Comparison of ENCODE assay signal across 7 mouse cellular contexts in genomic region chr5:36713693-36714092, GRCm38 (mm10). TPM values are rescaled to one million over a fixed set of nuclear protein-coding genes. Genes with fewer than 3 reads are reported as not detected.
DNase-seq lines count a peak whose midpoint lies in the region; ATAC-seq lines count a peak whose summit lies in the region.

No protein-coding gene starts in this region.

- H3K27ac ChIP-seq in kidney, embryonic 15.5 days: peak overlapping the region; percentile 76
- no peak overlapping the region for H3K27ac ChIP-seq in kidney, embryonic 14.5 days (ENCODE audit: low read depth, low read length)
- H3K27ac ChIP-seq in embryonic facial prominence, embryonic 12.5 days: no peak overlapping the region
- H3K27ac ChIP-seq in intestine, embryonic 15.5 days: peak overlapping the region; percentile 89; the same call in 1 of the 2 replicates
- peak overlapping the region; percentile 97 for H3K27ac ChIP-seq in macrophage

- H3K4me3 ChIP-seq in kidney, embryonic 15.5 days (replicated peaks): no peak overlapping the region
- H3K4me3 ChIP-seq in kidney, embryonic 14.5 days (ENCODE audit: low read length): no peak overlapping the region
- no peak overlapping the region for H3K4me3 ChIP-seq in embryonic facial prominence, embryonic 12.5 days
- no peak overlapping the region for H3K4me3 ChIP-seq in intestine, embryonic 15.5 days (replicated peaks)
- no peak overlapping the region for H3K4me3 ChIP-seq in macrophage (ENCODE audit: inconsistent target)

- no peak overlapping the region for H3K4me2 ChIP-seq in kidney, embryonic 15.5 days
- no peak overlapping the region for H3K4me2 ChIP-seq in kidney, embryonic 14.5 days (replicated peaks; ENCODE audit: low read depth, low read length)
- peak overlapping the region; percentile 66; the same call in 1 of the 2 replicates for H3K4me2 ChIP-seq in embryonic facial prominence, embryonic 12.5 days (replicated peaks)
- H3K4me2 ChIP-seq in intestine, embryonic 15.5 days (replicated peaks): 0 out of 2 replicates have a peak overlapping the region, but pooled peaks have one; percentile 71

- 88% methylated on average over 6 of the region's 6 CpGs for WGBS in kidney, embryonic 15.5 days
- 81% methylated on average over 6 of the region's 6 CpGs for WGBS in kidney, embryonic 14.5 days
- 84% methylated on average over 6 of the region's 6 CpGs for WGBS in embryonic facial prominence, embryonic 12.5 days
- WGBS in intestine, embryonic 15.5 days: 67% methylated on average over 6 of the region's 6 CpGs
- 90% methylated on average over 6 of the region's 6 CpGs for WGBS in macrophage (ENCODE audit: missing documents)

- H3K4me1 ChIP-seq in kidney, embryonic 15.5 days: peaks cover 20% of the 10 kb centered on the region
- H3K4me1 ChIP-seq in kidney, embryonic 14.5 days (ENCODE audit: control insufficient read depth, insufficient read depth, low read length): peaks cover 7% of the 10 kb centered on the region; the same call in 1 of the 2 replicates
- H3K4me1 ChIP-seq in embryonic facial prominence, embryonic 12.5 days: peaks cover 10% of the 10 kb centered on the region
- H3K4me1 ChIP-seq in intestine, embryonic 15.5 days (replicated peaks): peaks cover 28% of the 10 kb centered on the region; the same call in 1 of the 2 replicates

- H3K27me3 ChIP-seq in kidney, embryonic 15.5 days: no peaks in the 10 kb centered on the region
- no peaks in the 10 kb centered on the region for H3K27me3 ChIP-seq in kidney, embryonic 14.5 days (ENCODE audit: control insufficient read depth, insufficient read depth, low read length)
- no peaks in the 10 kb centered on the region for H3K27me3 ChIP-seq in embryonic facial prominence, embryonic 12.5 days
- no peaks in the 10 kb centered on the region for H3K27me3 ChIP-seq in intestine, embryonic 15.5 days (replicated peaks)

- peaks cover 4% of the 10 kb centered on the region; the same call in 1 of the 2 replicates for H3K79me2 ChIP-seq in macrophage (ENCODE audit: inconsistent target)

- no peak for ATAC-seq in kidney, embryonic 15.5 days (replicated peaks; ENCODE audit: low FRiP score)
- ATAC-seq in kidney, embryonic 14.5 days (ENCODE audit: low FRiP score, low TSS enrichment): no peak
- no peak for ATAC-seq in embryonic facial prominence, embryonic 12.5 days (ENCODE audit: insufficient number of reproducible peaks, insufficient read depth, low FRiP score, low TSS enrichment)
- ATAC-seq in intestine, embryonic 15.5 days: peak; percentile 18

- H3K9me3 ChIP-seq in kidney, embryonic 15.5 days (replicated peaks): no peaks in the 10 kb centered on the region
- H3K9me3 ChIP-seq in kidney, embryonic 14.5 days (ENCODE audit: control insufficient read depth, low read length): no peaks in the 10 kb centered on the region
- H3K9me3 ChIP-seq in embryonic facial prominence, embryonic 12.5 days: no peaks in the 10 kb centered on the region
- no peaks in the 10 kb centered on the region for H3K9me3 ChIP-seq in intestine, embryonic 15.5 days

- no peak overlapping the region for H3K9ac ChIP-seq in kidney, embryonic 15.5 days
- H3K9ac ChIP-seq in kidney, embryonic 14.5 days (ENCODE audit: low read depth, low read length): no peak overlapping the region
- no peak overlapping the region for H3K9ac ChIP-seq in embryonic facial prominence, embryonic 12.5 days
- H3K9ac ChIP-seq in intestine, embryonic 15.5 days: no peak overlapping the region; the same call in 1 of the 2 replicates

- no peaks in the 10 kb centered on the region for H3K36me3 ChIP-seq in kidney, embryonic 15.5 days
- no peaks in the 10 kb centered on the region for H3K36me3 ChIP-seq in kidney, embryonic 14.5 days (ENCODE audit: control insufficient read depth, insufficient read depth, low read length)
- no peaks in the 10 kb centered on the region for H3K36me3 ChIP-seq in embryonic facial prominence, embryonic 12.5 days
- no peaks in the 10 kb centered on the region for H3K36me3 ChIP-seq in intestine, embryonic 15.5 days
- no peaks in the 10 kb centered on the region for H3K36me3 ChIP-seq in macrophage (ENCODE audit: inconsistent target)

- DNase-seq in retina, postnatal 1 day: no peak
- no peak for DNase-seq in right cerebral cortex, postnatal 4 days

RNA-seq across cellular contexts. Expression of gene D5Ertd579e, which starts 17.9 kb away (rescaled TPM):
- 19.7 and 21.6 TPM in 2 replicates for polyA plus RNA-seq in kidney, embryonic 15.5 days (2015; fragmentation: Nextera tagmentation; extraction: Ambion mirVana)
- 17.7 and 30.7 TPM in 2 replicates for polyA plus RNA-seq in kidney, embryonic 14.5 days (2014; fragmentation: Nextera tagmentation; extraction: Ambion mirVana)
- 27.0 and 28.1 TPM in 2 replicates for polyA plus RNA-seq in embryonic facial prominence, embryonic 12.5 days (2016; fragmentation: Nextera tagmentation; extraction: Ambion mirVana)
- 15.6 and 16.7 TPM in 2 replicates for polyA plus RNA-seq in intestine, embryonic 15.5 days (2015; fragmentation: Nextera tagmentation; extraction: Ambion mirVana)
- total RNA-seq in macrophage (2018; cell fraction: chromatin; rRNA removed): 100 to 1,000 TPM in 22 of 26 experiments, 10 to 100 TPM in 4; 70.8 to 283 (median 183) TPM
- total RNA-seq in macrophage (2018; cell fraction: cytosol; rRNA removed): 10 to 100 TPM; 13.7 to 40.9 (median 24.9) TPM
- 100 to 1,000 TPM in 14 of 26 experiments, 10 to 100 TPM in 12; 49.9 to 175 (median 103) TPM for total RNA-seq in macrophage (2018; cell fraction: nucleus; rRNA removed)
- polyA plus RNA-seq in macrophage (2018): 17.3 to 23.8 TPM (median 23.4 TPM) in 3 replicates

RNA-seq across cellular contexts. Expression of gene Bloc1s4, which starts 34.8 kb away (rescaled TPM):
- polyA plus RNA-seq in kidney, embryonic 15.5 days (2015; fragmentation: Nextera tagmentation; extraction: Ambion mirVana): 25.6 and 26.7 TPM in 2 replicates
- 26.1 and 26.7 TPM in 2 replicates for polyA plus RNA-seq in kidney, embryonic 14.5 days (2014; fragmentation: Nextera tagmentation; extraction: Ambion mirVana)
- polyA plus RNA-seq in embryonic facial prominence, embryonic 12.5 days (2016; fragmentation: Nextera tagmentation; extraction: Ambion mirVana): 32.0 and 32.2 TPM in 2 replicates
- 21.8 and 23.5 TPM in 2 replicates for polyA plus RNA-seq in intestine, embryonic 15.5 days (2015; fragmentation: Nextera tagmentation; extraction: Ambion mirVana)
- 10 to 100 TPM in 8 of 26 experiments, 1 to 10 TPM in 18; 1.0 to 15.7 (median 7.3) TPM for total RNA-seq in macrophage (2018; cell fraction: chromatin; rRNA removed)
- total RNA-seq in macrophage (2018; cell fraction: cytosol; rRNA removed): 10 to 100 TPM; 15.1 to 21.6 (median 18.8) TPM
- 10 to 100 TPM in 20 of 26 experiments, 1 to 10 TPM in 6; 4.6 to 20.4 (median 12.9) TPM for total RNA-seq in macrophage (2018; cell fraction: nucleus; rRNA removed)
- 6.8 to 19.4 TPM (median 17.0 TPM) in 3 replicates for polyA plus RNA-seq in macrophage (2018)

Comparison
In these comparisons a context has a peak if more than half of its experiments do, and no peak if none do; other contexts are left out.
1. H3K27ac ChIP-seq: peak in kidney, embryonic 15.5 days (single experiment), intestine, embryonic 15.5 days (single experiment) and macrophage (single experiment); none in kidney, embryonic 14.5 days (single experiment) and embryonic facial prominence, embryonic 12.5 days (single experiment).
2. H3K4me2 ChIP-seq: peak in embryonic facial prominence, embryonic 12.5 days (single experiment) and intestine, embryonic 15.5 days (single experiment); none in kidney, embryonic 15.5 days (single experiment) and kidney, embryonic 14.5 days (single experiment).